Mouse (Mus musculus) kidney, embryonic 14.5 days (tissue): ENCODE data around the gene Por. TPM values are rescaled to one million over a fixed set of nuclear protein-coding genes. Genes with fewer than 3 reads are reported as not detected.

Source experiments
- ATAC-seq: fragments of 200-750 bp; cut with Nextera tagmentation; 2 replicates; pipeline ENCODE4 v1.8.0; 2017; ENCODE audit warnings: moderate number of reproducible peaks, mild to moderate bottlenecking, moderate TSS enrichment, moderate library complexity; ENCODE audit not compliant: low FRiP score, low TSS enrichment
- H3K27ac ChIP-seq: fragments of 300-500 bp; sonication (generic); 2 replicates; pipeline ENCODE4 v1.5.1; 2014; ENCODE audit warnings: low read depth, mild to moderate bottlenecking, low read length, moderate library complexity, mixed read lengths
- H3K27me3 ChIP-seq: fragments of 300-500 bp; sonication (generic); 2 replicates; pipeline ENCODE4 v1.6.1; 2014; ENCODE audit warnings: mild to moderate bottlenecking, low read length; ENCODE audit not compliant: control insufficient read depth, insufficient read depth
- H3K36me3 ChIP-seq: fragments of 300-500 bp; sonication (generic); 2 replicates; pipeline ENCODE4 v1.6.1; 2014; ENCODE audit warnings: low read length, mixed read lengths; ENCODE audit not compliant: control insufficient read depth, insufficient read depth
- H3K4me1 ChIP-seq: fragments of 300-500 bp; sonication (generic); 2 replicates; pipeline ENCODE4 v1.6.1; 2014; ENCODE audit warnings: low read length, mixed read lengths; ENCODE audit not compliant: control insufficient read depth, insufficient read depth
- H3K4me2 ChIP-seq: fragments of 300-500 bp; sonication (generic); replicated peaks from 2 replicates; pipeline ENCODE4 v1.6.1; 2014; ENCODE audit warnings: low read depth, mild to moderate bottlenecking, low read length
- H3K4me3 ChIP-seq: fragments of 300-500 bp; sonication (generic); 2 replicates; pipeline ENCODE4 v1.5.1; 2014; ENCODE audit warnings: mild to moderate bottlenecking, low read length
- H3K9ac ChIP-seq: fragments of 300-500 bp; sonication (generic); 2 replicates; pipeline ENCODE4 v1.6.1; 2014; ENCODE audit warnings: low read depth, mild to moderate bottlenecking, low read length, moderate library complexity
- H3K9me3 ChIP-seq: fragments of 300-500 bp; sonication (generic); 2 replicates; pipeline ENCODE4 v1.6.1; 2016; ENCODE audit warnings: low read length; ENCODE audit not compliant: control insufficient read depth
- WGBS: fragments of 180-500 bp; shearing (Covaris S2); extraction: QIAGEN DNeasy Blood & Tissue Kit; methylation state at CpG from one replicate; pipeline ENCODE4 v1.1.7; 2014; 5-methylcytosine and 5-hydroxymethylcytosine counted together
- polyA plus RNA-seq: library from polyadenylated mRNA; unstranded; fragments of >200 nt; fragmentation: Nextera tagmentation; extraction: Ambion mirVana; gene quantifications from 2 replicates; pipeline ENCODE4 v1.2.1, GENCODE M21; 2014

Gene Por
- polyA plus RNA-seq, 1 experiment from 2014 or later = 64.2 TPM

DNA sequence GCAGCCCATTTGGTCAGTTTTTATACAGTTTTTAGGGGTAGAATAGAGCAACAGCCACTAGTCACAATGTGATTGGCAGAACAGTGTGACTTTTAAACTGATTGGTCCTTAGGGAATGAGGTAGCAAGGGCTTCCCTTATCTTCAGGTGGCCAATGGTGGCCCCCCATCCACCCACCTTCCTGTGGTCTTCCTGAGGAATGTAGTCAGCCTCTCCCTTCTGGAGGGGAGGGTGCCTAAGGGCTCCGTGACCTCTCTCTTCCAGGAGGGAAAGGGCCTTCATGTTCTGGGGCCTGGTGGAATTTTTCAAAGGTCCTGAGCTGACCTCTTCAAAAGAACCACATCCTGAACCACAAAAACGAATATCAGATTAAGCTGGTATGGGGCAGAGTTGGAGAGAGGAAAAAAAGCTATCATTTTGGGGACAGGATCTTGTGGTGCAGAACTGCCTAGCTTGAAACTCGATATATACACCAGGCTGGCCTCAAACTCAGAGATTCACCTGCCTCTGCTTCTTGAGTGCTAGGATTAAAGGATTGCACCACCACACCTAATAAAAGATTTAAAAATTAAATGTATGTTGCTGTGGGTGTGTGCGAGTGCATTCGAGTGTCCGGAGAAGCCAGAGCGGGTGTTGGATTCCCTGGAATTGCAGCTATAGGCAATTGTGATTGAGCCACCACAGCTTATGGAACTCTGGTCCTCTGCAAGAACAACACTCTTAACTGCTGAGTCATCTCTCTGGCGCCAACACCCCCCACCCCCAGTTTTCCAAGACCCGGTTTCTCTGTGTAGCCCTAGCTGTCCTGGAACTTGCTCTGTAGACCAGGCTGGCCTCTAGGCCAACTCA is 21.1 kb upstream of the Por start:
- Histone ChIP-seq H3K36me3 (no peaks in the 10 kb centered on the region), H3K27me3 (no peaks in the 10 kb centered on the region), H3K4me2 (no peak overlapping the region), H3K4me1 (peaks cover 4% of the 10 kb centered on the region; the same call in 1 of the 2 replicates), H3K9me3 (no peaks in the 10 kb centered on the region), H3K4me3 (no peak overlapping the region), H3K9ac (no peak overlapping the region), H3K27ac (no peak overlapping the region)
- no peak for ATAC-seq
- 80% methylated on average over 9 of the region's 9 CpGs for WGBS

DNA sequence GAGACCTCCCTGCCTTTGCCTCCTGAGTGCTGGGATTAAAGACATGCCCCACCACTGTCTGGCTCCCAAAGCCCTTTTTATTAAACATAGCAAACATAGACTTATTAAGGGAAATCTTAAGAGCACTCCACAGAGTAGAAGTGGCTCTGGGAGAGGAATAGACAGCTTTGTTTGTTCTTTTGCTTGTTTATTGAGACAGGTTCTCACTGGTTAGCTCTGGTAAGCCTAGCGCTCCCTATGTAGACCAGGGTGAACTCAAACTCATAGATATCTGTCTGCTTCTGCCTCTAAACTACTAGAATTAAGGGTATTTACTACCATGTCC is 20.6 kb upstream of the Por start:
- Histone ChIP-seq H3K27ac (no peak overlapping the region), H3K36me3 (no peaks in the 10 kb centered on the region), H3K27me3 (no peaks in the 10 kb centered on the region), H3K4me3 (no peak overlapping the region), H3K4me1 (peaks cover 4% of the 10 kb centered on the region; the same call in 1 of the 2 replicates), H3K4me2 (no peak overlapping the region), H3K9ac (no peak overlapping the region), H3K9me3 (no peaks in the 10 kb centered on the region)
- WGBS = 100% methylated on average over 1 of the region's 1 CpGs
- no peak for ATAC-seq

- Histone ChIP-seq H3K4me2 (no peak overlapping the region), H3K36me3 (no peaks in the 10 kb centered on the region), H3K27ac (no peak overlapping the region), H3K27me3 (no peaks in the 10 kb centered on the region), H3K9ac (no peak overlapping the region), H3K4me1 (peaks cover 4% of the 10 kb centered on the region; the same call in 1 of the 2 replicates), H3K9me3 (no peaks in the 10 kb centered on the region), H3K4me3 (no peak overlapping the region)
- ATAC-seq = no peak
- WGBS = 75% methylated on average over 3 of the region's 3 CpGs
Observed at GRCm38 (mm10) chr5:135651536-135651935, 18.3 kb upstream of the Por start.

DNA sequence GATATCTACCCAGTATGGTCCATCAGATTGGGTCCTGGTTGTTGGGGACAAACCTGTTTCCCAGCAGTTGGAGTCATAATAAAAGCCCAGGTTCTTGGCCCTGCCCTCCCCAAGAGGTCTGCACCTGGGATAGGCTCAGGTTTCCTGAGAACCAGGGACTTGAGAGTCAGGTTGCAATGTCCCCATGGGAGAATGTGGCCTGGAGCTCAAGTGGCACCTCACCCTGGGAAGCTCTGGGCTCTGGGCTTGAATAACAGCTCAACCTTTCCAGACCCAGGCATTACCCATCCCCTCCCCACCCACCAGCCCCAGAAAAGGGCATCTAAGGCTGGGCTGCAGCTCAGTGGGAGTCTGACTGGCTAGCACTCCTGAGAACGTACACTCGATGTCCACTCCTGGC is 16.6 kb upstream of the Por start:
- WGBS = 20% methylated on average over 2 of the region's 2 CpGs
- 0 out of 2 replicates have a peak overlapping the region, but pooled peaks have one; percentile 38 for H3K27ac ChIP-seq
- no peaks in the 10 kb centered on the region for H3K9me3 ChIP-seq
- H3K4me1 ChIP-seq = peaks cover 4% of the 10 kb centered on the region; the same call in 1 of the 2 replicates
- ATAC-seq = 0 out of 2 replicates have a peak, but pooled peaks have one; percentile 40
- no peaks in the 10 kb centered on the region for H3K36me3 ChIP-seq
- H3K9ac ChIP-seq = no peak overlapping the region
- no peak overlapping the region for H3K4me3 ChIP-seq
- H3K4me2 ChIP-seq = no peak overlapping the region
- H3K27me3 ChIP-seq = no peaks in the 10 kb centered on the region

DNA sequence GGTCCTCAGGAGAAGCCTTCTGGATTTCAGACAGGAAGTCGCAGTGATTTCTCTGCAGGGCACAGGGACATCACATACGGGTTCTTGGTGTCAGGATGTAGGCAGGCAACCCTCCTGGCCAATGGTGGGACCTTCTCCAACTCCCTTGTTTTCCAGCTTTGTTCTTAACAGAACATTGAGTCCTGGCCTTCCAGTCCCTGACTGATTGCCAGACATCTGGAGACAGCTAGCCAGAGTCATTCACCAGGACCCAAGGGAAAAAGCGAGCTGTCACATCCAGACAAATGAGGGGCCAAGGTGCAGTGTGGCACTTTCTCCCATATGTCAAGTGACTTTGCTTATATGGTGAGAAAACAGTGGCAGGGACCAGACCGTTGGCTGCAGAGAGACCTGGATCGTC is 13.8 kb upstream of the Por start:
- Histone ChIP-seq H3K36me3 (no peaks in the 10 kb centered on the region), H3K9me3 (no peaks in the 10 kb centered on the region), H3K4me2 (no peak overlapping the region), H3K9ac (no peak overlapping the region), H3K4me3 (no peak overlapping the region), H3K4me1 (peaks cover 4% of the 10 kb centered on the region; the same call in 1 of the 2 replicates), H3K27me3 (no peaks in the 10 kb centered on the region), H3K27ac (no peak overlapping the region)
- 69% methylated on average over 5 of the region's 5 CpGs for WGBS
- ATAC-seq = no peak

- 86% methylated on average over 5 of the region's 5 CpGs for WGBS
- Histone ChIP-seq H3K4me1 (peaks cover 4% of the 10 kb centered on the region; the same call in 1 of the 2 replicates), H3K27me3 (no peaks in the 10 kb centered on the region), H3K27ac (no peak overlapping the region), H3K36me3 (no peaks in the 10 kb centered on the region), H3K4me2 (no peak overlapping the region), H3K9me3 (no peaks in the 10 kb centered on the region), H3K4me3 (no peak overlapping the region), H3K9ac (no peak overlapping the region)
- no peak for ATAC-seq
Observed at GRCm38 (mm10) chr5:135657128-135657527, 12.7 kb upstream of the Por start.

DNA sequence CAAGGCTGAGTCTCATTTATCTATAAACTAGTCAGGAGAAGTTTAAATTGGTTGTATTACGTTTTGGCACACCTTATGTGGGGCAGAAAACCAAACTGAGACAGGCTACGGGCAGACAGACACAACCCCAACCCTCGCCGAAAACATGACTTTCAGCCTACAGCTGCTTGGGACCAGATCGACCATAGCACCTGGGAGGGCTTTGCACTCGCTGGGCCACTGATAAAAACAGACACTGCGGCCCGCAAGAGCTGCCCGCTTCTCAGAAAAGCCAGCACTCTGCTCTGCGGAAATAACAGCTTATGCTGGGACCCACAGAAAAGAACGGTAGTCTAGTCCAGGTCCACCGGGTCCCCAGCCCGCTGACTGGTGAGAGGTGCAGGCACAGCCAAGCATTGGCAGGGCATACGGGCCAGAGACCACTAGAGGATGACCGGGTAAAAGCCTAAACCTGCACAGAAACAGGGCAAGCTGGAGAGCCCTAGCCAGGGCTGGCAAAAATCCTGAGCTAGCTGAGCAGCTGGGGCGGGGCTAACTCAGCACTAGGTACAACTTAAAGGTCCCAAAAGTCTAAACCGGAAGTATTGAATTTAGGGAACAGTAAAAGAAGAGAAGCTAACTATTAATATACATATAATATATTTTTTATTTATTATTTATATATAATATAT is 12.0 kb upstream of the Por start:
- H3K4me3 ChIP-seq = no peak overlapping the region
- peaks cover 4% of the 10 kb centered on the region; the same call in 1 of the 2 replicates for H3K4me1 ChIP-seq
- no peak overlapping the region for H3K27ac ChIP-seq
- no peaks in the 10 kb centered on the region for H3K9me3 ChIP-seq
- no peak for ATAC-seq
- no peak overlapping the region for H3K4me2 ChIP-seq
- H3K9ac ChIP-seq = no peak overlapping the region
- WGBS = 57% methylated on average over 17 of the region's 17 CpGs
- no peaks in the 10 kb centered on the region for H3K27me3 ChIP-seq
- no peaks in the 10 kb centered on the region for H3K36me3 ChIP-seq

GRCm38 (mm10) chr5:135659956-135660355 is 9.9 kb upstream of the Por start:
- no peak for ATAC-seq
- Histone ChIP-seq H3K9me3 (no peaks in the 10 kb centered on the region), H3K9ac (no peak overlapping the region), H3K27ac (no peak overlapping the region), H3K27me3 (no peaks in the 10 kb centered on the region), H3K4me3 (no peak overlapping the region), H3K4me1 (no peaks in the 10 kb centered on the region), H3K36me3 (no peaks in the 10 kb centered on the region), H3K4me2 (no peak overlapping the region)
- WGBS = 65% methylated on average over 4 of the region's 4 CpGs

GRCm38 (mm10) chr5:135660535-135660934 is 9.3 kb upstream of the Por start:
- Histone ChIP-seq H3K27me3 (no peaks in the 10 kb centered on the region), H3K4me3 (no peak overlapping the region), H3K9me3 (no peaks in the 10 kb centered on the region), H3K27ac (no peak overlapping the region), H3K4me1 (no peaks in the 10 kb centered on the region), H3K9ac (no peak overlapping the region), H3K4me2 (no peak overlapping the region), H3K36me3 (no peaks in the 10 kb centered on the region)
- 85% methylated on average over 7 of the region's 7 CpGs for WGBS
- ATAC-seq = no peak
